Mouse (Mus musculus) MEL (cell line): ENCODE measurements around the gene Rarb. TPM values are rescaled to one million over a fixed set of nuclear protein-coding genes. Genes with fewer than 3 reads are reported as not detected.

Experiments used
- DNase-seq: peaks from one replicate; pipeline ENCODE4 v3.0.0; 2011; ENCODE audit warnings: low read depth, low spot score
- H3K27ac ChIP-seq: 2 replicates; pipeline ENCODE4 v1.5.1; 2012; ENCODE audit warnings: low read depth, mild to moderate bottlenecking, control low read depth, low read length, moderate library complexity; ENCODE audit not compliant: control insufficient read depth
- H3K27me3 ChIP-seq, 2 experiments: fragments of 150-350 bp in 1 of 2; sonication (generic) in 1 of 2; 2 replicates each; pipeline ENCODE4 v1.6.1; 2012; ENCODE audit warnings: low read length in 2 of 2, mild to moderate bottlenecking in 2 of 2, improper control_type of control experiment in 1 of 2, moderate library complexity in 1 of 2; ENCODE audit not compliant: insufficient read depth in 2 of 2, control insufficient read depth in 1 of 2
- H3K36me3 ChIP-seq, 2 experiments: 2 replicates each; pipeline ENCODE4 v1.6.1; 2012 to 2014; ENCODE audit warnings: low read length in 2 of 2, improper control_type of control experiment in 1 of 2, inconsistent platforms in 1 of 2, mild to moderate bottlenecking in 1 of 2; ENCODE audit not compliant: insufficient read depth in 2 of 2, control insufficient read depth in 1 of 2
- H3K4me1 ChIP-seq, 2 experiments: fragments of 150-350 bp in 1 of 2; sonication (generic) in 1 of 2; 2 replicates each; pipeline ENCODE4 v1.6.1; 2012; ENCODE audit warnings: low read length in 2 of 2, improper control_type of control experiment in 1 of 2, mild to moderate bottlenecking in 1 of 2; ENCODE audit not compliant: insufficient read depth in 2 of 2, control insufficient read depth in 1 of 2
- H3K4me3 ChIP-seq, 2 experiments: fragments of 150-350 bp in 1 of 2; sonication (generic) in 1 of 2; 2 replicates each; pipeline ENCODE4 v1.5.1; 2012; ENCODE audit warnings: low read depth in 2 of 2, low read length in 2 of 2, mild to moderate bottlenecking in 2 of 2, moderate library complexity in 2 of 2, control low read depth in 1 of 2, improper control_type of control experiment in 1 of 2; ENCODE audit not compliant: control insufficient read depth in 1 of 2, insufficient read depth in 1 of 2
- H3K79me2 ChIP-seq: 2 replicates; pipeline ENCODE4 v1.6.1; 2012; ENCODE audit warnings: mild to moderate bottlenecking, low read length, moderate library complexity; ENCODE audit not compliant: control insufficient read depth, poor library complexity, insufficient read depth
- H3K9ac ChIP-seq: 2 replicates; pipeline ENCODE4 v1.6.1; 2012; ENCODE audit warnings: low read depth, mild to moderate bottlenecking, control low read depth, low read length, moderate library complexity; ENCODE audit not compliant: control insufficient read depth, poor library complexity, severe bottlenecking
- H3K9me3 ChIP-seq: fragments of 150-350 bp; sonication (generic); replicated peaks from 2 replicates; pipeline ENCODE4 v1.6.1; 2012; ENCODE audit warnings: mild to moderate bottlenecking, low read length, improper control_type of control experiment, moderate library complexity; ENCODE audit not compliant: insufficient read depth
- BHLHE40 ChIP-seq: IDR thresholded peaks from 2 replicates; pipeline ENCODE4 v1.6.1; 2012; ENCODE audit warnings: low read depth, mild to moderate bottlenecking, inconsistent platforms, low read length, improper control_type of control experiment, borderline replicate concordance
- CHD2 ChIP-seq: IDR thresholded peaks from 2 replicates; pipeline ENCODE4 v1.6.1; 2011; ENCODE audit warnings: low read length, improper control_type of control experiment
- ELF1 ChIP-seq: IDR thresholded peaks from 2 replicates; pipeline ENCODE4 v1.6.1; 2014; ENCODE audit warnings: low read depth, mild to moderate bottlenecking, inconsistent platforms, low read length, improper control_type of control experiment, moderate library complexity
- EP300 ChIP-seq, 2 experiments: IDR thresholded peaks; 2 replicates each; pipeline ENCODE4 v1.6.1; 2011; ENCODE audit warnings: improper control_type of control experiment in 2 of 2, low read length in 2 of 2, low read depth in 1 of 2, mild to moderate bottlenecking in 1 of 2
- GABPA ChIP-seq: IDR thresholded peaks from 2 replicates; pipeline ENCODE4 v1.6.1; 2012; ENCODE audit warnings: low read depth, mild to moderate bottlenecking, inconsistent platforms, low read length, improper control_type of control experiment, moderate library complexity
- HCFC1 ChIP-seq: IDR thresholded peaks from 2 replicates; pipeline ENCODE4 v1.6.1; 2012; ENCODE audit warnings: low read depth, mild to moderate bottlenecking, inconsistent platforms, low read length, improper control_type of control experiment, moderate library complexity
- JUND ChIP-seq: IDR thresholded peaks from 2 replicates; pipeline ENCODE4 v1.6.1; 2011; ENCODE audit warnings: low read depth, mild to moderate bottlenecking, improper control_type of control experiment, low read length
- KAT2A ChIP-seq: conservative IDR thresholded peaks from 2 replicates; pipeline ENCODE4 v1.6.1; 2012; ENCODE audit warnings: low read depth, low read length, improper control_type of control experiment, inconsistent platforms
- MAFK ChIP-seq: IDR thresholded peaks from 2 replicates; pipeline ENCODE4 v1.6.1; 2011; ENCODE audit warnings: low read depth, mild to moderate bottlenecking, low read length, improper control_type of control experiment, borderline replicate concordance
- MAX ChIP-seq: IDR thresholded peaks from 2 replicates; pipeline ENCODE4 v1.6.1; 2011; ENCODE audit warnings: low read length, improper control_type of control experiment
- MAZ ChIP-seq: IDR thresholded peaks from 2 replicates; pipeline ENCODE4 v1.6.1; 2012; ENCODE audit warnings: low read depth, mild to moderate bottlenecking, inconsistent platforms, low read length, improper control_type of control experiment
- MEF2A ChIP-seq: IDR thresholded peaks from 2 replicates; pipeline ENCODE4 v1.6.1; 2014; ENCODE audit warnings: low read depth, mild to moderate bottlenecking, inconsistent platforms, low read length, improper control_type of control experiment; ENCODE audit not compliant: poor library complexity, insufficient replicate concordance, severe bottlenecking; ENCODE audit errors: extremely low read depth
- MXI1 ChIP-seq: IDR thresholded peaks from 2 replicates; pipeline ENCODE4 v1.6.1; 2011; ENCODE audit warnings: mild to moderate bottlenecking, low read depth, low read length, improper control_type of control experiment
- MYB ChIP-seq: IDR thresholded peaks from 2 replicates; pipeline ENCODE4 v1.6.1; 2011; ENCODE audit warnings: mild to moderate bottlenecking, low read depth, low read length, improper control_type of control experiment
- MYC ChIP-seq: IDR thresholded peaks from 2 replicates; pipeline ENCODE4 v1.6.1; 2011; ENCODE audit warnings: low read depth, mild to moderate bottlenecking, low read length, improper control_type of control experiment, moderate library complexity
- NRF1 ChIP-seq: IDR thresholded peaks from 2 replicates; pipeline ENCODE4 v1.6.1; 2014; ENCODE audit warnings: low read depth, mild to moderate bottlenecking, inconsistent platforms, low read length, improper control_type of control experiment, moderate library complexity; ENCODE audit not compliant: poor library complexity, insufficient read depth, severe bottlenecking
- POLR2A ChIP-seq, 2 experiments: IDR thresholded peaks; 2 replicates each; pipeline ENCODE4 v1.6.1; 2011 to 2012; ENCODE audit warnings: low read length in 2 of 2, mild to moderate bottlenecking in 2 of 2, control low read depth in 1 of 2, improper control_type of control experiment in 1 of 2, low read depth in 1 of 2, moderate library complexity in 1 of 2; ENCODE audit not compliant: control insufficient read depth in 1 of 2, insufficient read depth in 1 of 2, poor library complexity in 1 of 2
- POLR2AphosphoS2 ChIP-seq: IDR thresholded peaks from 2 replicates; pipeline ENCODE4 v1.6.1; 2011; ENCODE audit warnings: low read length, improper control_type of control experiment
- POLR2AphosphoS5 ChIP-seq: IDR thresholded peaks from 2 replicates; pipeline ENCODE4 v1.6.1; 2012; ENCODE audit warnings: low read depth, borderline replicate concordance, mild to moderate bottlenecking, inconsistent platforms, low read length, moderate library complexity, mixed read lengths
- SMC3 ChIP-seq: IDR thresholded peaks from 2 replicates; pipeline ENCODE4 v1.6.1; 2011; ENCODE audit warnings: low read depth, low read length, improper control_type of control experiment
- TBP ChIP-seq: IDR thresholded peaks from 2 replicates; pipeline ENCODE4 v1.8.0; 2011; ENCODE audit warnings: low read depth, low read length, improper control_type of control experiment
- UBTF ChIP-seq: IDR thresholded peaks from 2 replicates; pipeline ENCODE4 v1.6.1; 2012; ENCODE audit warnings: low read depth, mild to moderate bottlenecking, inconsistent platforms, low read length, improper control_type of control experiment, moderate library complexity, borderline replicate concordance; ENCODE audit not compliant: insufficient read depth
- USF1 ChIP-seq: IDR thresholded peaks from 2 replicates; pipeline ENCODE4 v1.6.1; 2014; ENCODE audit warnings: low read depth, mild to moderate bottlenecking, inconsistent platforms, low read length, improper control_type of control experiment, moderate library complexity
- USF2 ChIP-seq, 2 experiments: IDR thresholded peaks; 2 replicates each; pipeline ENCODE4 v1.6.1; 2011 to 2012; ENCODE audit warnings: improper control_type of control experiment in 2 of 2, low read length in 2 of 2, borderline replicate concordance in 1 of 2, inconsistent platforms in 1 of 2, low read depth in 1 of 2, mild to moderate bottlenecking in 1 of 2; ENCODE audit not compliant: insufficient read depth in 1 of 2
- ZKSCAN1 ChIP-seq: IDR thresholded peaks from 2 replicates; pipeline ENCODE4 v1.6.1; 2012; ENCODE audit warnings: low read depth, mild to moderate bottlenecking, inconsistent platforms, low read length, improper control_type of control experiment, moderate library complexity
- ZMIZ1 ChIP-seq: IDR thresholded peaks from 2 replicates; pipeline ENCODE4 v1.6.1; 2012; ENCODE audit warnings: low read depth, mild to moderate bottlenecking, inconsistent platforms, low read length, improper control_type of control experiment, moderate library complexity
- polyA plus RNA-seq, 2 experiments: library from polyadenylated mRNA; stranded (reverse) in 1 of 2; unstranded in 1 of 2; fragments of >175 nt in 1 of 2; fragments of >200 nt in 1 of 2; gene quantifications; 2 replicates each; pipeline versions ENCODE4 v1.2.1 to v1.2.4; 2012; ENCODE audit warnings: low replicate concordance in 2 of 2, low read depth in 1 of 2; ENCODE audit not compliant: insufficient read length in 2 of 2, insufficient read depth in 1 of 2, missing spikeins in 1 of 2
- total RNA-seq: library from RNA; depleted of rRNA; stranded (reverse); fragments of 300-350 nt; gene quantifications from 2 replicates; pipeline ENCODE4 v1.2.3, GENCODE M21; 2012

Rarb gene
- total and polyA plus RNA-seq, 3 experiments = not detected

- Histone ChIP-seq H3K36me3 (peaks cover 0 to 53% of the 10 kb centered on the region in 2 experiments; a peak in 2 of 4 replicates), H3K79me2 (no peaks in the 10 kb centered on the region), H3K27me3 (no peaks in the 10 kb centered on the region), H3K4me3 (no peak overlapping the region), H3K9me3 (no peaks in the 10 kb centered on the region), H3K9ac (no peak overlapping the region), H3K27ac (no peak overlapping the region)
- no peak for TF ChIP-seq ELF1
- TF ChIP-seq SMC3 = no peak
- TF ChIP-seq MEF2A = no peak
- TF ChIP-seq GABPA = no peak
- no peak for TF ChIP-seq POLR2AphosphoS5
- no peak for TF ChIP-seq NRF1
- TF ChIP-seq, all 39 proteins: peak for 0
- no peak for DNase-seq
- H3K4me1 ChIP-seq = no peaks in the 10 kb centered on the region
Measured at GRCm38 (mm10) chr14:16414163-16414562, 404.8 kb downstream of the Rarb start.

GRCm38 (mm10) chr14:16405187-16405586 is 413.8 kb downstream of the Rarb start:
- no peak overlapping the region for H3K4me3 ChIP-seq

GRCm38 (mm10) chr14:16384783-16385182 is 434.2 kb downstream of the Rarb start:
- Histone ChIP-seq H3K4me1 (peaks cover 0 to 20% of the 10 kb centered on the region in 2 experiments; a peak in 3 of 4 replicates), H3K36me3 (peaks cover 26 to 45% of the 10 kb centered on the region in 2 experiments), H3K79me2 (peaks cover 4% of the 10 kb centered on the region; the same call in 1 of the 2 replicates), H3K9ac (no peak overlapping the region), H3K27me3 (no peaks in the 10 kb centered on the region), H3K9me3 (no peaks in the 10 kb centered on the region), H3K4me3 (no peak overlapping the region), H3K27ac (no peak overlapping the region)
- peak; percentile 67 for DNase-seq
- TF ChIP-seq NRF1 (no peak), EP300 (IDR thresholded peaks at IDR 0.05; ENCODE audit: low read depth in 1 of 2, low read length in 2 of 2) (peak; percentile 94 to 95), MAZ (no peak), UBTF (no peak), ZKSCAN1 (no peak), HCFC1 (no peak), SMC3 (no peak), USF2 (IDR thresholded peaks at IDR 0.05; ENCODE audit: borderline replicate concordance in 1 of 2, insufficient read depth in 1 of 2, low read depth in 1 of 2, low read length in 2 of 2) (no peak), POLR2AphosphoS2 (no peak), POLR2A (IDR thresholded peaks at IDR 0.05; ENCODE audit: control insufficient read depth in 1 of 2, insufficient read depth in 1 of 2, low read depth in 1 of 2, low read length in 2 of 2, poor library complexity in 1 of 2) (no peak), MXI1 (no peak; the same call in 1 of the 2 replicates), MAFK (no peak), BHLHE40 (peak; percentile 54; the same call in 1 of the 2 replicates), MYC (peak; percentile 71; the same call in 1 of the 2 replicates), MEF2A (no peak), ZMIZ1 (no peak), USF1 (peak; percentile 57; the same call in 1 of the 2 replicates), MYB (peak; percentile 41; the same call in 1 of the 2 replicates)

More at GRCm38 (mm10) chr14:16405187-16405586, 413.8 kb downstream of the Rarb start:
- Histone ChIP-seq H3K27me3 (no peaks in the 10 kb centered on the region), H3K27ac (no peak overlapping the region), H3K9me3 (no peaks in the 10 kb centered on the region), H3K4me1 (no peaks in the 10 kb centered on the region), H3K36me3 (peaks cover 0 to 27% of the 10 kb centered on the region in 2 experiments; a peak in 2 of 4 replicates), H3K79me2 (no peaks in the 10 kb centered on the region), H3K9ac (no peak overlapping the region)
- TF ChIP-seq KAT2A = no peak
- no peak for TF ChIP-seq UBTF
- no peak for TF ChIP-seq CHD2
- no peak for TF ChIP-seq JUND
- no peak for TF ChIP-seq TBP
- TF ChIP-seq MAX = no peak
- DNase-seq = no peak
